Mouse (Mus musculus) kidney, adult 11 months (tissue): Measurements from ENCODE around the gene Mis18bp1.
"Not testable (repeated sequence)": the region's sequence is repeated elsewhere in the genome, so short reads cannot be mapped to it uniquely, and the experiment has no call there.

Experiments
- DNase-seq: peaks from one replicate; pipeline ENCODE4 v3.0.0; 2022

Gene Mis18bp1

GRCm38 (mm10) chr12:65172021-65172951, at the start of gene Mis18bp1:
Mis18bp1 (minus strand) TSS chr12:65172604.
- DNase-seq, result peak; percentile 95

- peak; percentile 42 for DNase-seq
Observed at GRCm38 (mm10) chr12:65216404-65216840, 44.0 kb upstream of the Mis18bp1 start.

DNA sequence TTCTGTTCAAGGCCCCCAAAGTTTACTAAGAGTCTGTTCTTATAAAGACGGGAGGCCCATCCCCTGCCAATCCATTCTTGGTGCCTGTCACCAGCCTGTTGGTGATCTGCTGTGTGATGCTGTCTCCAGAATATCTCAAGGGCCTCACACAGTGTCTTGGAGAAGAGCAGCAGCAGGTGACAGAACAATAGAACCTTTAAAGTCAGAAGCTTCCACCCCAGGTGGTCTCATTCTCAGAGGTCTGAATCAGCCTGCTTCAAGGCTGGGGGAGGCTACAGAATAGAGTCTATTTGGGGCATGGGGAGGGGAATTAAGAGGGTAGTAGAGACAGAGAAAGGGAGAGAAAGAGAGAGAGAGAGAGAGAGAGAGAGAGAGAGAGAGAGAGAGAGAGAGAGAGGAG, 34.0 kb upstream of the Mis18bp1 start:
- DNase-seq, result no peak

- no peak for DNase-seq
Observed at GRCm38 (mm10) chr12:65201812-65202211, 29.4 kb upstream of the Mis18bp1 start.

GRCm38 (mm10) chr12:65194003-65194530, 21.7 kb upstream of the Mis18bp1 start:
- no peak for DNase-seq

- no peak for DNase-seq
Observed at GRCm38 (mm10) chr12:65189213-65189612, 16.8 kb upstream of the Mis18bp1 start.

- no peak for DNase-seq
Observed at GRCm38 (mm10) chr12:65187365-65187764, 15.0 kb upstream of the Mis18bp1 start.

- no peak for DNase-seq
Observed at GRCm38 (mm10) chr12:65173736-65174135, 1.3 kb upstream of the Mis18bp1 start.

GRCm38 (mm10) chr12:65172959-65173358, 555 bp upstream of the Mis18bp1 start:
- peak; percentile 56 for DNase-seq

- not testable (repeated sequence) for DNase-seq
Observed at GRCm38 (mm10) chr12:65136121-65136520, 36.3 kb downstream of the Mis18bp1 start.

GRCm38 (mm10) chr12:65119451-65119850, 53.0 kb downstream of the Mis18bp1 start:
- no peak for DNase-seq

DNA sequence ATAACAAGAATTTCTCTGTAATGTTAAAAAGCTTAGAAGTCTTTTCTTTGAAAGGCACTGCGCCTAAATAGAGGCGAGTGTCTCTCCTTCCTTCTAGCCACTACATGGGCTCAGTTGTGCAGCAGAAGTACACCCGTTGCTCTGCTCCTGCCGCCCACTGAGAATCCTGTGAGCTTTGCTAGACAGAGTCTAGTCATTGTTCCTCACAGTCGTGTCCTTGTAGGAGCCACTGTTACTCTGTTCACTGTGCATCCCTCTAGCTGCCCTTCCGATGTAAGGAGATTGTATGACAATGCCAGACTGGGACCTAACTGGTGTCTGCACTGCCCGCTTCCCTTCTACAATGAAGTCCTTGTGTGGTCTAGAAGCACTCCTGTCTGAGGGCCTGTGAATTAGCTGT, 53.4 kb downstream of the Mis18bp1 start:
- DNase-seq, result no peak

- DNase-seq, result not testable (repeated sequence)
Observed at GRCm38 (mm10) chr12:65114978-65115377, 57.4 kb downstream of the Mis18bp1 start.

- no peak for DNase-seq
Observed at GRCm38 (mm10) chr12:65113925-65114324, 58.5 kb downstream of the Mis18bp1 start.

DNA sequence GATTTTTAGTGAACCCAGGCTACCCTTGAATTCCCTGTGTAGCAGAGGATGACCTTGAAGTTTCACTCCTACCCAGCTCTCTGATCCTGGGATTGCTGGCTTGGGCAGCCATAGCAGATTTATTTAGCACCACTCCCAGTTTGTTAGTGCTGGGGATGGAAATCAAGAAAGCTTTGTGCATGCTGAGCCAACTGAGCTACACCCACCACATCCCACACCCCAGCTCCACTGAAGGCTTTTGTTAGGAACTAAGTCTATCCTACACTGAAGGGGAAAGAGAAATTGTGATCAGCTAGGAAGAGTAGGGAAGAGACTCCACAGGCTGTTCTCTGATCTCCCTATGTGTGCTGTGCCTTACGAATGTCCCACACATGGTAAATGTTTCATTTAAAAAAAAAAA, 59.6 kb downstream of the Mis18bp1 start:
- no peak for DNase-seq

DNA sequence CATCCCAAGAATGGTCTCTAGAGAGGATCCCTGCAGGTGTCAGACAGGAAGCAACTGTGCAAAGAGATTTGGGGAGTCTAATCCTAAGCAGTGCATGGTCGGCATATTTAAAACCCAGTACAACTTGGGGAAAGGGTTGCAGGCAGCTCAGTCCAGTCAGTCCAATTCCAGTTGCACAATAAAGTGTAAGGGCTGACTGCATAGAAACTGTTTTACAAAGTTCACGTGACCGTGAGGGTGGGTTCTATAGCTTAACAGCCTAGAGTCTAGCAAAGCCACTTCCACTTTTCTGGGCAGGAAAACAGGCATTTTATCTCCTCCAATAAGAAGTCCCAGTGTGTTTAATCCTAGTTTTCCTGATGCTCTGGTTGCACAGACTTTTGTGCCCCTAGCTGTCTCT, 60.9 kb downstream of the Mis18bp1 start:
- no peak for DNase-seq

DNA sequence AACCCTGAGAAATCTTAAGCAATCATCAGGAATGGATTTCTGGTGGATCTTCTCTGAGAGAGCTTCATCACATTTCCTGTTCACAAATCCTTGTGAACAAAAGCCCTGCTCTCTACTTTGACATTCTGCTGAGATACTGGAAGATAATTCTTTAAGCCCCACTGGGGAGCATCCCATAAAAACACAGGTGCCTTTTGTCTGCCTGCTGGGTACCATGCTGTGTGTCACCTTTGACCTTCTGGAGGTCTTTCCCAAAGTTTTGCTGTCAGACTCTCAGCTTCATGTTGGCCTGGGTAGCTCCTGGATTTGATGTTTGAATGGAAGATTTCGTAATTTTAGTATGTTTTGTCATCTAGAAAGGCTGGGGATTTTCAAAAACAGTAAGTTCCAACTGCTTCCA, 63.7 kb downstream of the Mis18bp1 start:
- no peak for DNase-seq
